8 mouse cellular contexts compared by ENCODE assay signal in genomic region chr11:62921052-62921977, GRCm38 (mm10). TPM values are rescaled to one million over a fixed set of nuclear protein-coding genes. Genes with fewer than 3 reads are reported as not detected.
DNase-seq lines count a peak whose midpoint lies in the region; ATAC-seq and TF ChIP-seq lines count a peak whose summit lies in the region.

No protein-coding gene starts in this region.

- H3K9ac ChIP-seq in hindbrain, postnatal 0 days (replicated peaks; ENCODE audit: low read length): 0 out of 2 replicates have a peak overlapping the region, but pooled peaks have one; percentile 33

- no peaks in the 10 kb centered on the region for H3K27me3 ChIP-seq in hindbrain, postnatal 0 days (ENCODE audit: insufficient read depth, low read length)

- peak; percentile 94 for ATAC-seq in hindbrain, postnatal 0 days
- ATAC-seq in megakaryocyte, adult 5-6 weeks (ENCODE audit: poor library complexity, severe bottlenecking): peak; percentile 51; the same call in 1 of the 2 replicates

- 18% methylated on average over 25 of the region's 25 CpGs for WGBS in hindbrain, postnatal 0 days

- peak overlapping the region; percentile 66 for H3K4me3 ChIP-seq in gastrocnemius, adult 2 months
- H3K4me3 ChIP-seq in hindbrain, postnatal 0 days (ENCODE audit: low read length): peak overlapping the region; percentile 27; the same call in 1 of the 2 replicates
- H3K4me3 ChIP-seq in left cerebral cortex, adult 2 months: peak overlapping the region; percentile 34

- intact Hi-C loops in gastrocnemius, adult 2 months (cut with DNase I): loop anchor here (1.0 to 5.0 kb wide), 4 partner anchors 46 to 243 kb away; no protein-coding TSS in a partner anchor
- intact Hi-C loops in left cerebral cortex, adult 2 months (cut with DNase I): loop anchor here (1.0 to 5.0 kb wide), 3 partner anchors 77 to 214 kb away; no protein-coding TSS in a partner anchor

- H3K4me1 ChIP-seq in hindbrain, postnatal 0 days (ENCODE audit: insufficient read depth, low read length): no peaks in the 10 kb centered on the region

- H3K27ac ChIP-seq in gastrocnemius, adult 2 months: peak overlapping the region; percentile 83
- peak overlapping the region; percentile 79 for H3K27ac ChIP-seq in hindbrain, postnatal 0 days
- H3K27ac ChIP-seq in left cerebral cortex, adult 2 months: peak overlapping the region; percentile 84

- H3K36me3 ChIP-seq in hindbrain, postnatal 0 days (ENCODE audit: insufficient read depth, low read length): no peaks in the 10 kb centered on the region

- TF ChIP-seq CTCF in gastrocnemius, adult 2 months (IDR thresholded peaks at IDR 0.05): peak; percentile 97
- TF ChIP-seq CTCF in hindbrain, postnatal 0 days (IDR thresholded peaks at IDR 0.05; ENCODE audit: low read depth): peak; percentile 98
- peak; percentile 88 for TF ChIP-seq CTCF in left cerebral cortex, adult 2 months (IDR thresholded peaks at IDR 0.05)

- H3K9me3 ChIP-seq in hindbrain, postnatal 0 days (ENCODE audit: low read length): no peaks in the 10 kb centered on the region

- peak overlapping the region; percentile 49 for H3K4me2 ChIP-seq in hindbrain, postnatal 0 days (ENCODE audit: low read depth, low read length)

- DNase-seq in ZHBTc4 (ENCODE audit: low read depth, low spot score): peak; percentile 94
- DNase-seq in cerebellum, postnatal 36 days: peak; percentile 90 to 93
- DNase-seq in gastrocnemius, adult 2 months: peak; percentile 94
- peak; percentile 96 for DNase-seq in hindbrain, postnatal 0 days (ENCODE audit: low spot score)
- DNase-seq in left cerebral cortex, adult 2 months (ENCODE audit: extremely low spot score in 1 of 2, low spot score in 2 of 2): peak; percentile 88 to 95
- peak; percentile 91 for DNase-seq in right cerebral cortex, postnatal 25 days
- DNase-seq in yolk sac, embryonic 10.5 days (ENCODE audit: low spot score): peak; percentile 91

RNA-seq across cellular contexts. Expression of gene Cdrt4, which starts 29.7 kb away (rescaled TPM):
- not detected for total RNA-seq in gastrocnemius, adult 2 months (2021)
- not detected in 2 replicates for total RNA-seq in hindbrain, postnatal 0 days (2014; rRNA removed)
- polyA plus RNA-seq in hindbrain, postnatal 0 days (2015; fragmentation: Nextera tagmentation; extraction: Ambion mirVana): 0.26 and 0.35 TPM in 2 replicates
- total RNA-seq in left cerebral cortex, adult 2 months (2021): not detected
- not detected in 2 replicates for total RNA-seq in megakaryocyte, adult 5-6 weeks (2015)
- total RNA-seq in megakaryocyte, adult 5-6 weeks (2017): not detected in 2 replicates

RNA-seq across cellular contexts. Expression of gene Tvp23b, which starts 42.1 kb away (rescaled TPM):
- 1 to 10 TPM; 4.5 to 7.6 TPM for total RNA-seq in gastrocnemius, adult 2 months (2021)
- 26.7 and 27.5 TPM in 2 replicates for total RNA-seq in hindbrain, postnatal 0 days (2014; rRNA removed)
- 41.5 and 42.6 TPM in 2 replicates for polyA plus RNA-seq in hindbrain, postnatal 0 days (2015; fragmentation: Nextera tagmentation; extraction: Ambion mirVana)
- total RNA-seq in left cerebral cortex, adult 2 months (2021): 10 to 100 TPM; 29.2 to 31.4 TPM
- 20.4 and 21.3 TPM in 2 replicates for total RNA-seq in megakaryocyte, adult 5-6 weeks (2015)
- total RNA-seq in megakaryocyte, adult 5-6 weeks (2017): 16.9 and 19.1 TPM in 2 replicates

Comparison
In these comparisons a context has a peak if more than half of its experiments do, and no peak if none do; other contexts are left out.
1. Peak in every context shown above with its lines: DNase-seq, ATAC-seq, H3K4me3 ChIP-seq and H3K27ac ChIP-seq.